Mouse (Mus musculus): ENCODE data around the gene Syngap1. TPM values are rescaled to one million over a fixed set of nuclear protein-coding genes. Genes with fewer than 3 reads are reported as not detected.

Gene Syngap1
- polyA plus RNA-seq, 1 experiment = 5.2 TPM

DNA sequence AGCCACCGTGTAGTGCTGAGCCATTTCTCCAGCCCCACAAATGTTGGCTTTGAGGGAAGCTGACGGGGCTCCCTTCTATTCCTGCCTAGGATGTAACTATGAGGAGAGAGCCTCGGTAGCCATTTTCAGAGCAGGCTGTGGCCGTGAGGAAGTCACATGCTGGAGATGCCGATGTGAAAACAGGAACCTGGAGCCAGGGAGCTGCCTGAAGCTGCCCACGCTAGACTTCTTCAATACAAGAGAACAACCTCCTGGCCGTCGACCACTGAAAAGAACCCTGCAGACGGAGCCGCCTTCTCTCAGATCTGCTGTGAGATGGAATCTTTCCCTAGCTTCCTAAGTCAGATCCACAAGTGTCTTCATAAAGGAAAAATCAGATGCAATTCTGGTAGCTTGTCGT is 64.6 kb downstream of the Syngap1 start:
- no peak overlapping the region for H3K4me2 ChIP-seq (ENCODE audit: low read depth)
- TF ChIP-seq USF1 (IDR thresholded peaks at IDR 0.05; ENCODE audit: low read depth) = no peak
- no peak for TF ChIP-seq E2F4 (IDR thresholded peaks at IDR 0.05; ENCODE audit: insufficient read depth)
- TF ChIP-seq MYOG (IDR thresholded peaks at IDR 0.05; ENCODE audit: control insufficient read depth in 1 of 3, insufficient read depth in 1 of 3, insufficient read length in 2 of 3, low read depth in 2 of 3) = no peak
- TF ChIP-seq TCF12 (IDR thresholded peaks at IDR 0.05; ENCODE audit: insufficient read depth, poor library complexity, severe bottlenecking) = no peak
- TF ChIP-seq REST (IDR thresholded peaks at IDR 0.05; ENCODE audit: insufficient read depth, insufficient read length) = no peak
- TF ChIP-seq SRF (IDR thresholded peaks at IDR 0.05; ENCODE audit: control insufficient read depth, insufficient read length, low read depth) = no peak
- no peak for TF ChIP-seq MYOD1 (IDR thresholded peaks at IDR 0.05; ENCODE audit: control insufficient read depth in 1 of 3, insufficient read length in 2 of 3, low read depth in 2 of 3)
- no peak for TF ChIP-seq TCF3 (IDR thresholded peaks at IDR 0.05; ENCODE audit: insufficient read length, low read depth)
- no peak for TF ChIP-seq POLR2A (IDR thresholded peaks at IDR 0.05; ENCODE audit: insufficient read length, low read depth)
- no peak for TF ChIP-seq CEBPB (IDR thresholded peaks at IDR 0.05; ENCODE audit: insufficient read depth, poor library complexity, severe bottlenecking)
- H3K4me3 ChIP-seq = no peak overlapping the region
- no peaks in the 10 kb centered on the region for H3K36me3 ChIP-seq (ENCODE audit: control insufficient read depth, insufficient read depth)
- H3ac ChIP-seq (ENCODE audit: control insufficient read depth, insufficient read length) = no peak overlapping the region
- no peaks in the 10 kb centered on the region for H3K79me2 ChIP-seq (ENCODE audit: control insufficient read depth, insufficient read depth)
- H3K27me3 ChIP-seq (ENCODE audit: control insufficient read depth, insufficient read depth, insufficient read length) = peaks cover 13% of the 10 kb centered on the region

- no peaks in the 10 kb centered on the region for H3K36me3 ChIP-seq (ENCODE audit: control insufficient read depth, insufficient read depth)
- no peak overlapping the region for H3K4me2 ChIP-seq (ENCODE audit: low read depth)
- H3ac ChIP-seq (ENCODE audit: control insufficient read depth, insufficient read length) = no peak overlapping the region
- no peaks in the 10 kb centered on the region for H3K79me2 ChIP-seq (ENCODE audit: control insufficient read depth, insufficient read depth)
- peaks cover 13% of the 10 kb centered on the region for H3K27me3 ChIP-seq (ENCODE audit: control insufficient read depth, insufficient read depth, insufficient read length)
- H3K4me3 ChIP-seq = no peak overlapping the region
- TF ChIP-seq USF1 (IDR thresholded peaks at IDR 0.05; ENCODE audit: low read depth) = no peak
- no peak for TF ChIP-seq MAX (IDR thresholded peaks at IDR 0.05; ENCODE audit: low read depth)
- TF ChIP-seq TCF12 (IDR thresholded peaks at IDR 0.05; ENCODE audit: insufficient read depth, poor library complexity, severe bottlenecking) = no peak
- no peak for TF ChIP-seq REST (IDR thresholded peaks at IDR 0.05; ENCODE audit: insufficient read depth, insufficient read length)
- no peak for TF ChIP-seq CEBPB (IDR thresholded peaks at IDR 0.05; ENCODE audit: insufficient read depth, poor library complexity, severe bottlenecking)
- TF ChIP-seq MYOG (IDR thresholded peaks at IDR 0.05; ENCODE audit: control insufficient read depth in 1 of 3, insufficient read depth in 1 of 3, insufficient read length in 2 of 3, low read depth in 2 of 3) = no peak
- TF ChIP-seq E2F4 (IDR thresholded peaks at IDR 0.05; ENCODE audit: insufficient read depth) = no peak
- no peak for TF ChIP-seq MYOD1 (IDR thresholded peaks at IDR 0.05; ENCODE audit: control insufficient read depth in 1 of 3, insufficient read length in 2 of 3, low read depth in 2 of 3)
These were observed 67.2 kb downstream of the Syngap1 start for GRCm38 (mm10) chr17:27008277-27008676.

- no peak overlapping the region for H3K4me2 ChIP-seq (ENCODE audit: low read depth)
- no peaks in the 10 kb centered on the region for H3K79me2 ChIP-seq (ENCODE audit: control insufficient read depth, insufficient read depth)
- no peaks in the 10 kb centered on the region for H3K36me3 ChIP-seq (ENCODE audit: control insufficient read depth, insufficient read depth)
- no peak overlapping the region for H3K4me3 ChIP-seq
- H3ac ChIP-seq (ENCODE audit: control insufficient read depth, insufficient read length) = no peak overlapping the region
- TF ChIP-seq CEBPB (IDR thresholded peaks at IDR 0.05; ENCODE audit: insufficient read depth, poor library complexity, severe bottlenecking) = no peak
- TF ChIP-seq USF1 (IDR thresholded peaks at IDR 0.05; ENCODE audit: low read depth) = no peak
- TF ChIP-seq E2F4 (IDR thresholded peaks at IDR 0.05; ENCODE audit: insufficient read depth) = no peak
- no peak for TF ChIP-seq MYOD1 (IDR thresholded peaks at IDR 0.05; ENCODE audit: control insufficient read depth in 1 of 3, insufficient read length in 2 of 3, low read depth in 2 of 3)
- no peak for TF ChIP-seq POLR2AphosphoS2 (IDR thresholded peaks at IDR 0.05; ENCODE audit: insufficient read length, low read depth)
- no peak for TF ChIP-seq MYOG (IDR thresholded peaks at IDR 0.05; ENCODE audit: control insufficient read depth in 1 of 3, insufficient read depth in 1 of 3, insufficient read length in 2 of 3, low read depth in 2 of 3)
- TF ChIP-seq SRF (IDR thresholded peaks at IDR 0.05; ENCODE audit: control insufficient read depth, insufficient read length, low read depth) = no peak
- TF ChIP-seq TCF12 (IDR thresholded peaks at IDR 0.05; ENCODE audit: insufficient read depth, poor library complexity, severe bottlenecking) = no peak
- TF ChIP-seq TCF3 (IDR thresholded peaks at IDR 0.05; ENCODE audit: insufficient read length, low read depth) = no peak
- TF ChIP-seq POLR2A (IDR thresholded peaks at IDR 0.05; ENCODE audit: insufficient read length, low read depth) = no peak
- no peak for TF ChIP-seq REST (IDR thresholded peaks at IDR 0.05; ENCODE audit: insufficient read depth, insufficient read length)
- TF ChIP-seq MAX (IDR thresholded peaks at IDR 0.05; ENCODE audit: low read depth) = no peak
- peaks cover 13% of the 10 kb centered on the region for H3K27me3 ChIP-seq (ENCODE audit: control insufficient read depth, insufficient read depth, insufficient read length)
These were observed 70.1 kb downstream of the Syngap1 start for GRCm38 (mm10) chr17:27011167-27011566.

DNA sequence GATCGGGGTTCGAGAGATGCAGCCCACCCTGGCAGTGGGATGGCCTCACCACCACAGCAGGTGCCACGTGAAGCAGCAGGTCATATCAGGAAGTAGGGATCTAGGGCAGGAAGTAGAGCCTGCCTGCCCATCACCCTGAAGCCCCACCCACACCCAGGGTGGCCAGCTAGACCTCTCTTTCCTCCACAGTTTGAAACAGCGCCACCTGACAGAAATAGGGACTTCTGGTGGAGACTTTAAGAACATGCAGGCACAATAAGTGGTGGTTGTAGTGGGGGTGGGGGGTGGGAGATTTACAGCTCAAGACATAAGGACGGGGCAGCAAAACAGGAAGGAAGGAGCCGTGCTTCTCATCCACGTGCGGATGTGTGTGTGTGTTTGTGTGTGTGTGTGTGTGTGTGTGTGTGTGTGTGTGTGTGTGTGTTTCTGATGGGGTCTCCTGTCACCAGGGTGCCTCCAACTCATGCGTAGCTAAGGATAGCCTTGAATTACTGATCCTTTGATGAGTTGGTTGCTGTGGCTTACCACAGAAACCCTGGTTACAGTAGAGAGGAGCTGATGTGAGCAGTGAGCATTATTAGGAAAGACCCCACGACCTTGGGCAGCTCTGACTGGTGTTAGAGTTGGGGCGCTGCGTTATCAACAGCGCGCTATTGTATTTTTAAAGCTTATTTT is 71.1 kb downstream of the Syngap1 start:
- no peak overlapping the region for H3ac ChIP-seq (ENCODE audit: control insufficient read depth, insufficient read length)
- H3K27me3 ChIP-seq (ENCODE audit: control insufficient read depth, insufficient read depth, insufficient read length) = peaks cover 13% of the 10 kb centered on the region
- H3K79me2 ChIP-seq (ENCODE audit: control insufficient read depth, insufficient read depth) = no peaks in the 10 kb centered on the region
- H3K4me2 ChIP-seq (ENCODE audit: low read depth) = no peak overlapping the region
- TF ChIP-seq E2F4 (IDR thresholded peaks at IDR 0.05; ENCODE audit: insufficient read depth) = no peak
- TF ChIP-seq POLR2A (IDR thresholded peaks at IDR 0.05; ENCODE audit: insufficient read length, low read depth) = no peak
- TF ChIP-seq REST (IDR thresholded peaks at IDR 0.05; ENCODE audit: insufficient read depth, insufficient read length) = no peak
- TF ChIP-seq MYOG (IDR thresholded peaks at IDR 0.05; ENCODE audit: control insufficient read depth in 1 of 3, insufficient read depth in 1 of 3, insufficient read length in 2 of 3, low read depth in 2 of 3) = no peak
- TF ChIP-seq USF1 (IDR thresholded peaks at IDR 0.05; ENCODE audit: low read depth) = no peak
- TF ChIP-seq TCF12 (IDR thresholded peaks at IDR 0.05; ENCODE audit: insufficient read depth, poor library complexity, severe bottlenecking) = no peak
- TF ChIP-seq TCF3 (IDR thresholded peaks at IDR 0.05; ENCODE audit: insufficient read length, low read depth) = no peak
- no peak for TF ChIP-seq SRF (IDR thresholded peaks at IDR 0.05; ENCODE audit: control insufficient read depth, insufficient read length, low read depth)
- no peak for TF ChIP-seq MAX (IDR thresholded peaks at IDR 0.05; ENCODE audit: low read depth)
- no peak for TF ChIP-seq POLR2AphosphoS2 (IDR thresholded peaks at IDR 0.05; ENCODE audit: insufficient read length, low read depth)
- TF ChIP-seq MYOD1 (IDR thresholded peaks at IDR 0.05; ENCODE audit: control insufficient read depth in 1 of 3, insufficient read length in 2 of 3, low read depth in 2 of 3) = no peak
- TF ChIP-seq CEBPB (IDR thresholded peaks at IDR 0.05; ENCODE audit: insufficient read depth, poor library complexity, severe bottlenecking) = no peak
- no peak overlapping the region for H3K4me3 ChIP-seq
- no peaks in the 10 kb centered on the region for H3K36me3 ChIP-seq (ENCODE audit: control insufficient read depth, insufficient read depth)

Data from myocyte (in vitro differentiated cells).